Mouse (Mus musculus): ENCODE data around the gene Meiob. TPM values are rescaled to one million over a fixed set of nuclear protein-coding genes. Genes with fewer than 3 reads are reported as not detected.

Gene Meiob
- total RNA-seq, 2 experiments from 2014 or later: 0.15 TPM; not detected in 1

- DNase-seq: no peak
Observed at GRCm38 (mm10) chr17:24874405-24874745, 70.3 kb downstream of the Meiob start.

- no peak for DNase-seq
Observed at GRCm38 (mm10) chr17:24874989-24875388, 70.9 kb downstream of the Meiob start.

DNA sequence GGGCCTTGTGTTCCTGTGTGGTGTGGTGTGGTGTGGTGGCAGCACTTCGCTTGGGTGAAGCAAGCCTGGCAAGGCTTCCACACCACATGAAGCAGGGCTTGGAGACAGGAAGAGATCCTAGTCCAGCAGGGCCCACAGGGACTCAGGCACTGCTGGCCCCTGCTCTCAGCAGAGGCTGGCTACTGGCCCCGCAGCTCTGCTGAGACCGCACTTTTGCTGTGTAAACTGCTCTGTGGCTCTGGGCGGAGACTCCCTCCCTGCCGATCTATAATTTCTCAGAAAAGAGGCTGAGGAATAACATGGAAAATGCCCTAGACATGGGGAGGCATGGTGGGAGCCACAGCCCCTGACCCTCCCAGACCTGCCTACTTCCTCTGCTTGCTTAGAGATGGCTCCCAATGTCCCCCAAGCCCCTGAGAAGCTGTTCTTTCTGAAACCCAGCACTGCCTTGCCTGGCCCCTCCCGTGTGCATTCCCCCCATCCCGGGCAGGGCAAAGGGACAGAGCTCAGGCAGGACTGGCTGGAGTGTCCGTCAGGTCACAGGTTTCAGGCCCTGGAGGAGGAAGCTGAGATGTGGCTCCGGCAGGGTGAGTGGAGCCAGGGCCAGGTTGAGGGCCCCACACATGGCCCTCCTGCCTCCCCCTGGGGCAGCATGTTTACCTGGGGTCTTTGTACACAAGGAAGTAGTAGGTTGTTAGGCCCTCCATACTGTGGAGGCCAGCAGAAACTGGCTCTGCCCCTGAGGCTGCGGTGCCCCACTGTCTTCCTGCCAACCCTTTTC, 73.4 kb downstream of the Meiob start:
- peak; percentile 25 to 44 for DNase-seq

- DNase-seq: peak; percentile 79 to 81
Observed at GRCm38 (mm10) chr17:24878117-24878397, 74.0 kb downstream of the Meiob start.

DNA sequence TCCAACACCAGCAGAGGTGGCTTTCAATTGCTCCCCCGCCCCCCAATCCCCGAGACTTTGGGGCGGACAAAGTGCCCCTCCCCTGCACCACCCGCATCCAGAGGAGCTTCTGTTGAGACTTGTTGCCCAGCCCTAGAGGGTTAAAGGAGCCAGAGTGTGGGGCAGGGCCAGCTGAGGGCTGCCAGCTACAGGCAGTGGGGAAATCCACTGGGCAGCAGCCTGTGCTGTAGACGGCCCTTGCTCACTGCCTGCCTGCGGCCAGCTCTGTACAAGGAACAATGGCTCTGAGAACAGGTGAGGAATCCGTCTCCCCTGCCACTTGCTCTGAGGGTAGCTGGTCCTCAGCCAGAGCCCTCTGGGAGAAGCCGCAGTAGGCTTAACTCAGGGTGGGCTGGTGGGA, 74.4 kb downstream of the Meiob start:
- DNase-seq: no peak

DNA sequence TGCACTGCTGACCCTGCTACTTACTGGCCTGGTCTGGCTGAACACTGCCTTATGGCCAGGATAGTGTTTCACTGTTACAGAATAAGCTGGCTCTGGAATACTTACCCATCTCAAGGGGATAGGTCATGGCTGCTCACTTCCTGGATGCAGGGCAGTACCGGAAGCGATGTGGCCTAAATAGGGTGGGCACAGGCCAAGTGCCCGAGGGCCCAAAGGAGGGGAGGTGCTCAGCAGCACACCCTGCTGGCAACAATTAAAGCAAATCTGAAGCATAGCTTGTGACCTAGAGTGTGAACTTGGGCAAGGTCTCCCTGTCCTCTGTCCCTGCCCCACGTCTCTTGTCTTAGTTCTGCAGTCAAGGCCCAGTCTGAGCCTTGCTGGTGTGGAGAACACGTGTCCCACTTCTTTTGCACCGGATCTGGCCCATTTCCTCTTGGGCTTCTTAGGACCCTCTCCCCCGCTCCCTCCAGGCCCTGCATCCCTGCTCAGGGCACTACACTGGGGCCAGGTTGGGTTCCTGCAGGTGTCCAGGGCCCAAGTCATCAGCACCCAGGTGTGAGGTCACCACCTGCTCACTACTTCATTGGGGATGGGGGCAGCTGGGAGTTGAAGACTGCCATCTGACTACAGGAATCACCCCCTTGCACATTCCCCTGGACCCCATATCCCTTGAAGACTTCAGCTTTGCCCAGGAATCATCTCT, 77.8 kb downstream of the Meiob start:
- peak; percentile 27 to 55 for DNase-seq

DNA sequence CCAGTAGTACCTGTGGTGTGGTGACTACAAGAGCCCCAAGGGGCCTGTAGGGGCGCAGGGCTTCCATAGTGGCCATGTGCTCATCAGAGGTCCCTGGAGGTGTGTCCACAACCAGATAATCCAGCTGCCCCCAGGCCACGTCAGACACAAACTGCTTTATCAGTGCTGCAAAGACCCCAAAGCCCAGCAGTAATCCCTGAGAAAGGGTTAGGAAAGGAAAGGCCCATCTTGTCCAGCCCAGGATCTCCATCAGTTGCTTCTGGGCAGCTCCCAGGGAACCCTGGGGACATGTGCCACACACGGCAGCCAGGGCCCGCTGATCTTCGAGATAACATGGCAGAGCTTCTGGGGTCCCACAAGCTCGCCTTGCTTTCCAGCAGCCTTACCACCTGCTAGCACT, 80.3 kb downstream of the Meiob start:
- no peak for DNase-seq

- no peak for DNase-seq
Observed at GRCm38 (mm10) chr17:24885356-24886133, 81.5 kb downstream of the Meiob start.

DNA sequence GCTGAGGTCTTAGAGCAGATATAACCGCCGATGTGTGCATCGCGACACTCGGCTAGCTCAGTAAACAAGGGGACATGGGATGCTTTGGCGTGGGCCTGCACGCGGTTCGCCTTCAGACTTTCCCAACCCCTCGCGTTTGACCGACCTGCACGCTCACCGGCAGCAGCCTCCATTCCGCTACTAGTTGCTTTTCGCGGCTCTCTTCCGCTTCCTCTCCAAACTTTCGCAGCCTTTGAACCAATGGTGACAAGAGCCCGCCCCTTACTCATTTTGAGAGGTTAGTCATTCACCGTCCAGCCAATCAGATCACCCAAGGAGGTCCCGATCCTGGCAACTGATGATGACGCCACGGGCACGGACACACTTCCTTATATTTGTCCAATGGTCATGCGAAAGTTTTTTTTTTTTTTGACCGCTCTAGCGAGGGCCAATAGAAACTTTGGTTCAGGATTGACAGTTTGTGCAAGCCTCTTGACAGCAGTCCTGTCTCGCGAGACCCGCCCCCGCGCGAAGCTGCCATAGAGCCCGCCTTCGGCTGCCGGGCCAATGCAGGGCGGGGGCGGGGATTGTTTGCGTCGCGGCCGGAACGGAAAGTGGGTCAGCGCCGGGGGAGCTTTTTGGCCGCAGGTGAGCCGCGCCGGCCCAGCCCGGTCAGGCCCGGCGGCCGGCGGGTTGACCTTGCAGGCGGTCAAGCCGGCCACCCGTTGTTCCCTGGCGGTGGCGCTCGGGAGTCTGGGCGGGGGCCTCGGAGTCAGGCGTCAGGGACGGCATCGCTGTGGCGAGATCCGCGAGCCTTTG, 82.2 kb downstream of the Meiob start, which contains the start of the genes Nubp2 and Spsb3:
Nubp2 (minus strand) TSS at position 216 of the 798 bp plus-strand sequence.
Spsb3 (plus strand) TSS at position 510 of the 798 bp plus-strand sequence.
- DNase-seq: peak; percentile 98 to 100

- DNase-seq: no peak
Observed at GRCm38 (mm10) chr17:24886932-24887271, 82.8 kb downstream of the Meiob start.

DNA sequence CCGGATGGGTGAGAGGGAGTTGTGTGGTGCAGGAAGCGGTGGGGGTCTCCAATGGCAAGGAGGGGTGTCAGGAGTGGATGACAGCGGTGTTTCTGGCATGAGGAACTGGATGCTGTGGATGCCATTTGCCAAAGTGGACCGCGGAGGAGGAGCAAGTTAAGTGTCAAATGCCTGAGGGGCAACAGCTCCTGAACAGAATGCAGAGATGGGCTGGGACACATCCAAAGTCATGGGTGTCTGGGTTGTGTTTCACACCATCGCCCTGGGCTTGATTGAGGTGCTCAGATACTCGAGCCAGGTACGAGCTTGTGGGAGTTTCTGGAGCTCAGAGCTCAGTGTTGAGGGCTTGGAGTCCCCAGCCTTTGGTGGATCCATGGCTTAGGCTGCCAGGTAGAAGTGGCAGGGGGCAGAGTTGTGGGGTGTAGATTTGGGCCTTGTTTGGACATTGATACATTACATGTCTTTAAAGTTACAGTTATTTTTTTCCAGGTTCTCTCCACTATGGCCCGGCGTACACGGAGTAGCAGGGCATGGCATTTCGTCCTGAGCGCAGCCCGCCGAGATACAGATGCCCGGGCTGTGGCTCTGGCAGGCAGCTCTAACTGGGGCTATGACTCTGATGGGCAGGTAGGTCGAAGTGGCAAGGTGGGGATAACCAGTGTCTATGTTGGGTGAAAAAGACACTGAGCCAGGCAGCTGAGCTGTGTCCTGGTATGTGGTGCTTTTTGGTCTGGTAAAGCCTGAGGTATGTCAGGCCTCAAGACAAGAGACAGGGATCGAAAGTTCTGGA, 83.4 kb downstream of the Meiob start:
- DNase-seq: peak in 1 of 2 experiments; percentile 44

DNA sequence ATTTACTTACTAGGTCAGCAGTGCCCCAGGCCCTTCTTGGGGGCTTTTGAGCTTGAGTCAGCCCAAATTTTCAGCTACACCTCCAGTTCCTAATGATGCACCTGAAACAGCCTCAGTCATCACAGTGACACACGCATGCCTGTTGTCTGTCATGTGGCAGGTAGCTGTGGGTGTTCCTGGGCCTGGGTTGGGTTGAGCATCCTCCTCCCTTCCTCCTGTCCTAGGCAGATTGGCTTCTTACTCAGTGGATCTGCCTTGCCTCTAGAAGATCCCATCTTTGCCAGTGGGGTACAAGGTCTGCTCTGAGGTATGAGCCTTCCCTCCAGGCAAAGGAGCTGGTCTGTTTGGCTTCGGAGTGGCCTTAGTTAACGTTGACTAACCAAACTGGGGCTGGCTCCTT, 84.8 kb downstream of the Meiob start:
- DNase-seq: no peak

Other genes with a start within 250 kb of the Meiob start
- gene Tsc2, start 171.7 kb upstream of the Meiob start, total RNA-seq (2021): 100 to 1,000 TPM; 104 to 108 TPM
- gene Nthl1, start 171.6 kb upstream of the Meiob start, total RNA-seq (2021): 1 to 10 TPM; 2.6 to 3.1 TPM
- 100 to 1,000 TPM in 1 of 2 experiments, 10 to 100 TPM in 1; 88.2 to 103 TPM for gene Slc9a3r2, start 154.0 kb upstream of the Meiob start, total RNA-seq (2021)
- not detected for gene Npw, start 145.8 kb upstream of the Meiob start, total RNA-seq (2021)
- gene Zfp598, start 134.6 kb upstream of the Meiob start, total RNA-seq (2021): 10 to 100 TPM; 16.4 to 17.2 TPM
- under 1 TPM in 1 of 2 experiments, not detected in 1; 0.17 TPM for gene Syngr3, start 114.3 kb upstream of the Meiob start, total RNA-seq (2021)
- 10 to 100 TPM; 24.0 to 24.3 TPM for gene Gfer, start 108.1 kb upstream of the Meiob start, total RNA-seq (2021)
- gene Noxo1, start 108.1 kb upstream of the Meiob start, total RNA-seq (2021): under 1 TPM; 0.77 to 0.99 TPM
- gene Tbl3, start 96.6 kb upstream of the Meiob start, total RNA-seq (2021): 10 to 100 TPM; 18.0 to 20.1 TPM
- not detected for gene Rnf151, start 86.2 kb upstream of the Meiob start, total RNA-seq (2021)
- 100 to 1,000 TPM; 701 to 738 TPM for gene Rps2, start 86.2 kb upstream of the Meiob start, total RNA-seq (2021)
- gene Ndufb10, start 79.8 kb upstream of the Meiob start, total RNA-seq (2021): 1,000 to 10,000 TPM in 1 of 2 experiments, 100 to 1,000 TPM in 1; 976 to 1,178 TPM
- gene Rpl3l, start 76.5 kb upstream of the Meiob start, total RNA-seq (2021): 100 to 1,000 TPM; 390 to 433 TPM
- gene Msrb1, start 67.6 kb upstream of the Meiob start, total RNA-seq (2021): 100 to 1,000 TPM; 181 to 183 TPM
- gene Hs3st6, start 51.3 kb upstream of the Meiob start, total RNA-seq (2021): under 1 TPM in 1 of 2 experiments, not detected in 1; 0.33 TPM
- gene Hagh, start 35.9 kb downstream of the Meiob start, total RNA-seq (2021): 10 to 100 TPM; 86.0 to 91.0 TPM
- gene Fahd1, start 46.1 kb downstream of the Meiob start, total RNA-seq (2021): 10 to 100 TPM; 92.1 to 96.6 TPM
- gene Igfals, start 61.7 kb downstream of the Meiob start, total RNA-seq (2021): 10 to 100 TPM; 12.0 to 12.4 TPM
- gene Nubp2, start 82.1 kb downstream of the Meiob start, total RNA-seq (2021): 10 to 100 TPM; 20.0 to 21.3 TPM
- 10 to 100 TPM; 28.1 to 34.0 TPM for gene Spsb3, start 82.4 kb downstream of the Meiob start, total RNA-seq (2021)
- gene Eme2, start 90.8 kb downstream of the Meiob start, total RNA-seq (2021): 10 to 100 TPM; 18.4 to 22.3 TPM
- gene Mrps34, start 90.8 kb downstream of the Meiob start, total RNA-seq (2021): 100 to 1,000 TPM in 1 of 2 experiments, 10 to 100 TPM in 1; 99.9 to 125 TPM
- gene Nme3, start 92.2 kb downstream of the Meiob start, total RNA-seq (2021): 10 to 100 TPM; 33.8 to 36.0 TPM
- gene Mapk8ip3, start 132.7 kb downstream of the Meiob start, total RNA-seq (2021): 10 to 100 TPM; 55.9 to 64.8 TPM
- 10 to 100 TPM in 1 of 2 experiments, 1 to 10 TPM in 1; 8.9 to 11.2 TPM for gene Jpt2, start 156.4 kb downstream of the Meiob start, total RNA-seq (2021)
- gene Cramp1l, start 211.5 kb downstream of the Meiob start, total RNA-seq (2021): 10 to 100 TPM in 1 of 2 experiments, 1 to 10 TPM in 1; 9.5 to 10.7 TPM
- gene Ift140, start 211.8 kb downstream of the Meiob start, total RNA-seq (2021): 1 to 10 TPM; 3.5 to 5.5 TPM

Data from heart, adult 18-20 months (tissue).